Mouse (Mus musculus): ENCODE data around the gene Pkdcc. TPM values are rescaled to one million over a fixed set of nuclear protein-coding genes. Genes with fewer than 3 reads are reported as not detected.

Gene Pkdcc
- polyA plus RNA-seq, 1 experiment from 2014 or later: 5.1 TPM

GRCm38 (mm10) chr17:83253051-83253649, 38.1 kb downstream of the Pkdcc start:
- peaks cover 2% of the 10 kb centered on the region for H3K27me3 ChIP-seq (replicated peaks; ENCODE audit: control insufficient read depth, insufficient read depth, low read length)
- no peaks in the 10 kb centered on the region for H3K4me1 ChIP-seq (ENCODE audit: control insufficient read depth, insufficient read depth, low read depth, low read length)
- no peak overlapping the region for H3K27ac ChIP-seq (ENCODE audit: low read depth, low read length)
- 29% methylated on average over 12 of the region's 12 CpGs for WGBS
- peak; percentile 77 for ATAC-seq
- no peaks in the 10 kb centered on the region for H3K36me3 ChIP-seq (ENCODE audit: control insufficient read depth, insufficient read depth, low read length)
- no peak overlapping the region for H3K9ac ChIP-seq (ENCODE audit: low read depth, low read length)
- no peaks in the 10 kb centered on the region; the same call in 1 of the 2 replicates for H3K9me3 ChIP-seq (ENCODE audit: control insufficient read depth, low read length)
- H3K4me2 ChIP-seq (ENCODE audit: low read length): no peak overlapping the region
- H3K4me3 ChIP-seq (ENCODE audit: low read length): no peak overlapping the region

- H3K9me3 ChIP-seq (ENCODE audit: control insufficient read depth, low read length): no peaks in the 10 kb centered on the region
- peak; percentile 97 for ATAC-seq
- peak overlapping the region; percentile 25; the same call in 1 of the 2 replicates for H3K27ac ChIP-seq (ENCODE audit: low read depth, low read length)
- H3K9ac ChIP-seq (ENCODE audit: low read depth, low read length): no peak overlapping the region
- WGBS: 52% methylated on average over 23 of the region's 23 CpGs
- no peaks in the 10 kb centered on the region for H3K27me3 ChIP-seq (replicated peaks; ENCODE audit: control insufficient read depth, insufficient read depth, low read length)
- peak overlapping the region; percentile 70 for H3K4me2 ChIP-seq (ENCODE audit: low read length)
- no peaks in the 10 kb centered on the region for H3K36me3 ChIP-seq (ENCODE audit: control insufficient read depth, insufficient read depth, low read length)
- H3K4me1 ChIP-seq (ENCODE audit: control insufficient read depth, insufficient read depth, low read depth, low read length): peaks cover 3% of the 10 kb centered on the region; the same call in 1 of the 2 replicates
- peak overlapping the region; percentile 36 for H3K4me3 ChIP-seq (ENCODE audit: low read length)
Observed at GRCm38 (mm10) chr17:83267202-83268128, 52.4 kb downstream of the Pkdcc start.

- no peak overlapping the region for H3K9ac ChIP-seq (ENCODE audit: low read depth, low read length)
- no peak overlapping the region for H3K4me2 ChIP-seq (ENCODE audit: low read length)
- WGBS: 2% methylated on average over 3 of the region's 3 CpGs
- H3K9me3 ChIP-seq (ENCODE audit: control insufficient read depth, low read length): no peaks in the 10 kb centered on the region
- no peak for ATAC-seq
- no peak overlapping the region for H3K4me3 ChIP-seq (ENCODE audit: low read length)
- peaks cover 11% of the 10 kb centered on the region; the same call in 1 of the 2 replicates for H3K4me1 ChIP-seq (ENCODE audit: control insufficient read depth, insufficient read depth, low read depth, low read length)
- H3K27ac ChIP-seq (ENCODE audit: low read depth, low read length): no peak overlapping the region
- no peaks in the 10 kb centered on the region for H3K36me3 ChIP-seq (ENCODE audit: control insufficient read depth, insufficient read depth, low read length)
- H3K27me3 ChIP-seq (replicated peaks; ENCODE audit: control insufficient read depth, insufficient read depth, low read length): no peaks in the 10 kb centered on the region; the same call in 1 of the 2 replicates
Observed at GRCm38 (mm10) chr17:83271509-83271908, 56.4 kb downstream of the Pkdcc start.

- H3K9me3 ChIP-seq (ENCODE audit: control insufficient read depth, low read length): no peaks in the 10 kb centered on the region
Observed at GRCm38 (mm10) chr17:83272641-83273040, 57.5 kb downstream of the Pkdcc start.

GRCm38 (mm10) chr17:83273636-83274035, 58.5 kb downstream of the Pkdcc start:
- H3K4me2 ChIP-seq (ENCODE audit: low read length): no peak overlapping the region; the same call in 1 of the 2 replicates
- no peaks in the 10 kb centered on the region for H3K36me3 ChIP-seq (ENCODE audit: control insufficient read depth, insufficient read depth, low read length)
- H3K9me3 ChIP-seq (ENCODE audit: control insufficient read depth, low read length): no peaks in the 10 kb centered on the region
- H3K27me3 ChIP-seq (replicated peaks; ENCODE audit: control insufficient read depth, insufficient read depth, low read length): no peaks in the 10 kb centered on the region; the same call in 1 of the 2 replicates
- ATAC-seq: no peak
- H3K4me1 ChIP-seq (ENCODE audit: control insufficient read depth, insufficient read depth, low read depth, low read length): peaks cover 20% of the 10 kb centered on the region
- H3K27ac ChIP-seq (ENCODE audit: low read depth, low read length): no peak overlapping the region
- 28% methylated on average over 9 of the region's 9 CpGs for WGBS
- no peak overlapping the region; the same call in 1 of the 2 replicates for H3K9ac ChIP-seq (ENCODE audit: low read depth, low read length)
- no peak overlapping the region for H3K4me3 ChIP-seq (ENCODE audit: low read length)

More at GRCm38 (mm10) chr17:83272641-83273040, 57.5 kb downstream of the Pkdcc start:
- no peaks in the 10 kb centered on the region for H3K36me3 ChIP-seq (ENCODE audit: control insufficient read depth, insufficient read depth, low read length)
- no peak overlapping the region for H3K4me3 ChIP-seq (ENCODE audit: low read length)
- WGBS: 68% methylated on average over 8 of the region's 8 CpGs
- no peak overlapping the region for H3K9ac ChIP-seq (ENCODE audit: low read depth, low read length)
- H3K27me3 ChIP-seq (replicated peaks; ENCODE audit: control insufficient read depth, insufficient read depth, low read length): no peaks in the 10 kb centered on the region; the same call in 1 of the 2 replicates
- no peak for ATAC-seq
- H3K4me2 ChIP-seq (ENCODE audit: low read length): no peak overlapping the region
- no peak overlapping the region for H3K27ac ChIP-seq (ENCODE audit: low read depth, low read length)
- peaks cover 16% of the 10 kb centered on the region for H3K4me1 ChIP-seq (ENCODE audit: control insufficient read depth, insufficient read depth, low read depth, low read length)

- WGBS: 51% methylated on average over 4 of the region's 4 CpGs
- H3K36me3 ChIP-seq (ENCODE audit: control insufficient read depth, insufficient read depth, low read length): no peaks in the 10 kb centered on the region
- no peak for ATAC-seq
Observed at GRCm38 (mm10) chr17:83274101-83274500, 59.0 kb downstream of the Pkdcc start.

More at GRCm38 (mm10) chr17:83274101-83274500, 59.0 kb downstream of the Pkdcc start:
- Histone ChIP-seq H3K27ac (ENCODE audit: low read depth, low read length) (no peak overlapping the region), H3K4me2 (ENCODE audit: low read length) (no peak overlapping the region), H3K27me3 (replicated peaks; ENCODE audit: control insufficient read depth, insufficient read depth, low read length) (no peaks in the 10 kb centered on the region; the same call in 1 of the 2 replicates), H3K9ac (ENCODE audit: low read depth, low read length) (no peak overlapping the region), H3K4me3 (ENCODE audit: low read length) (no peak overlapping the region), H3K9me3 (ENCODE audit: control insufficient read depth, low read length) (no peaks in the 10 kb centered on the region), H3K4me1 (ENCODE audit: control insufficient read depth, insufficient read depth, low read depth, low read length) (peaks cover 20% of the 10 kb centered on the region)

Other genes with a start within 250 kb of the Pkdcc start
- gene Eml4, start 135.6 kb downstream of the Pkdcc start, polyA plus RNA-seq (2015; fragmentation: Nextera tagmentation; extraction: Ambion mirVana): 22.7 and 28.0 TPM in 2 replicates

All from hindbrain, embryonic 16.5 days (tissue).